Mouse (Mus musculus) midbrain, embryonic 15.5 days (tissue): Measurements from ENCODE around the gene Alox12. TPM values are rescaled to one million over a fixed set of nuclear protein-coding genes. Genes with fewer than 3 reads are reported as not detected.
A peak's percentile ranks its signal among the peaks of the same experiment; 100 is the strongest.

Experiments used
- ATAC-seq: fragments of 200-750 bp; cut with Nextera tagmentation; replicated peaks from 2 replicates; pipeline ENCODE4 v1.8.0; 2017; ENCODE audit warnings: moderate TSS enrichment
- H3K27ac ChIP-seq: fragments of 300-500 bp; sonication (generic); 2 replicates; pipeline ENCODE4 v1.5.1; 2015; ENCODE audit warnings: mild to moderate bottlenecking, inconsistent platforms
- H3K27me3 ChIP-seq: fragments of 300-500 bp; sonication (generic); replicated peaks from 2 replicates; pipeline ENCODE4 v1.6.1; 2015; ENCODE audit warnings: inconsistent platforms
- H3K36me3 ChIP-seq: fragments of 300-500 bp; sonication (generic); replicated peaks from 2 replicates; pipeline ENCODE4 v1.6.1; 2015; ENCODE audit warnings: inconsistent platforms
- H3K4me1 ChIP-seq: fragments of 300-500 bp; sonication (generic); 2 replicates; pipeline ENCODE4 v1.6.1; 2015; ENCODE audit warnings: inconsistent platforms
- H3K4me2 ChIP-seq: fragments of 300-500 bp; sonication (generic); 2 replicates; pipeline ENCODE4 v1.6.1; 2015; ENCODE audit warnings: inconsistent platforms, mild to moderate bottlenecking, moderate library complexity
- H3K4me3 ChIP-seq: fragments of 300-500 bp; sonication (generic); 2 replicates; pipeline ENCODE4 v1.5.1; 2015; ENCODE audit warnings: mild to moderate bottlenecking, inconsistent platforms
- H3K9ac ChIP-seq: fragments of 300-500 bp; sonication (generic); 2 replicates; pipeline ENCODE4 v1.6.1; 2015; ENCODE audit warnings: mild to moderate bottlenecking, inconsistent platforms
- H3K9me3 ChIP-seq: fragments of 300-500 bp; sonication (generic); 2 replicates; pipeline ENCODE4 v1.6.1; 2016; ENCODE audit warnings: inconsistent platforms
- WGBS: fragments of 180-500 bp; shearing (Covaris S2); methylation state at CpG from one replicate; pipeline ENCODE4 v1.1.7; 2015; ENCODE audit warnings: mixed read lengths; 5-methylcytosine and 5-hydroxymethylcytosine counted together
- microRNA counts: library from miRNA; unstranded; fragments of <30 nt; microRNA quantifications from one replicate; lab custom pipeline; 2016
- microRNA-seq: library from miRNA; unstranded; fragments of <30 nt; microRNA quantifications from one replicate; pipeline ENCODE4, GENCODE M21; 2016
- polyA plus RNA-seq: library from polyadenylated mRNA; unstranded; fragments of >200 nt; fragmentation: Nextera tagmentation; extraction: Ambion mirVana; gene quantifications from 2 replicates; pipeline ENCODE4 v1.2.1, GENCODE M21; 2015

Alox12 gene
- polyA plus RNA-seq, 1 experiment from 2014 or later = 0.74 TPM

- H3K9ac ChIP-seq = no peak overlapping the region
- H3K36me3 ChIP-seq = no peaks in the 10 kb centered on the region
- H3K27ac ChIP-seq = no peak overlapping the region
- 91% methylated on average over 5 of the region's 5 CpGs for WGBS
- H3K4me3 ChIP-seq = no peak overlapping the region
- H3K27me3 ChIP-seq = no peaks in the 10 kb centered on the region
- ATAC-seq = no peak
- no peak overlapping the region for H3K4me2 ChIP-seq
- H3K4me1 ChIP-seq = no peaks in the 10 kb centered on the region
- no peaks in the 10 kb centered on the region for H3K9me3 ChIP-seq
Observed at GRCm38 (mm10) chr11:70200036-70200608, 55.0 kb downstream of the Alox12 start.

- Histone ChIP-seq H3K4me3 (no peak overlapping the region), H3K27me3 (no peaks in the 10 kb centered on the region), H3K36me3 (no peaks in the 10 kb centered on the region), H3K9me3 (no peaks in the 10 kb centered on the region), H3K4me1 (no peaks in the 10 kb centered on the region), H3K4me2 (no peak overlapping the region), H3K9ac (no peak overlapping the region), H3K27ac (no peak overlapping the region)
- ATAC-seq = no peak
- 83% methylated on average over 8 of the region's 8 CpGs for WGBS
Observed at GRCm38 (mm10) chr11:70199107-70199506, 56.0 kb downstream of the Alox12 start.

- WGBS = 90% methylated on average over 3 of the region's 3 CpGs
- H3K4me2 ChIP-seq = no peak overlapping the region
- H3K27ac ChIP-seq = no peak overlapping the region
- H3K9ac ChIP-seq = no peak overlapping the region
- H3K4me3 ChIP-seq = no peak overlapping the region
- H3K36me3 ChIP-seq = no peaks in the 10 kb centered on the region
- H3K27me3 ChIP-seq = no peaks in the 10 kb centered on the region
- no peak for ATAC-seq
- no peaks in the 10 kb centered on the region for H3K9me3 ChIP-seq
- H3K4me1 ChIP-seq = no peaks in the 10 kb centered on the region
Observed at GRCm38 (mm10) chr11:70198332-70198731, 56.8 kb downstream of the Alox12 start.

GRCm38 (mm10) chr11:70193354-70194285, 61.5 kb downstream of the Alox12 start:
- H3K27ac ChIP-seq = no peak overlapping the region
- no peak overlapping the region for H3K9ac ChIP-seq
- no peaks in the 10 kb centered on the region for H3K27me3 ChIP-seq
- no peaks in the 10 kb centered on the region for H3K4me1 ChIP-seq
- H3K4me2 ChIP-seq = no peak overlapping the region
- H3K36me3 ChIP-seq = no peaks in the 10 kb centered on the region
- 62% methylated on average over 11 of the region's 11 CpGs for WGBS
- H3K4me3 ChIP-seq = no peak overlapping the region
- no peaks in the 10 kb centered on the region for H3K9me3 ChIP-seq
- ATAC-seq = no peak

GRCm38 (mm10) chr11:70192157-70192556, 63.0 kb downstream of the Alox12 start:
- Histone ChIP-seq H3K4me3 (no peak overlapping the region), H3K9ac (no peak overlapping the region), H3K9me3 (no peaks in the 10 kb centered on the region), H3K27me3 (no peaks in the 10 kb centered on the region), H3K4me2 (no peak overlapping the region), H3K4me1 (no peaks in the 10 kb centered on the region), H3K27ac (no peak overlapping the region), H3K36me3 (no peaks in the 10 kb centered on the region)
- ATAC-seq = no peak
- 89% methylated on average over 4 of the region's 4 CpGs for WGBS

MicroRNA genes within 50 kb of the gene (microRNA counts, 519-probe panel; counts per million panel counts)
- microRNA mmu-miR-195 (lab: Ali Mortazavi, UCI) (not detected), microRNA mmu-miR-497 (lab: Ali Mortazavi, UCI) (2,154 counts per million, percentile 26 among the panel's probes with 10 or more counts)

Small RNA genes lying within 50 kb of the gene (microRNA-seq; reads per million reads assigned to microRNA genes)
- gene Mir195a = 497 reads per million, percentile 71 among the genes with 10 or more reads in this experiment
- not detected for gene Mir497
- gene Mir497b = not detected

Other genes starting within 250 kb of the Alox12 start
- gene Acadvl, start 239.9 kb downstream of the Alox12 start, polyA plus RNA-seq = 57.2 and 57.6 TPM in 2 replicates
- gene Dlg4, start 238.4 kb downstream of the Alox12 start, polyA plus RNA-seq = 27.8 and 30.4 TPM in 2 replicates
- gene Asgr1, start 201.3 kb downstream of the Alox12 start, polyA plus RNA-seq = 3.7 and 3.8 TPM in 2 replicates
- not detected in 2 replicates for gene Asgr2, start 162.7 kb downstream of the Alox12 start, polyA plus RNA-seq
- gene Mgl2, start 125.0 kb downstream of the Alox12 start, polyA plus RNA-seq = 1.2 and 1.5 TPM in 2 replicates
- 0.89 and 2.1 TPM in 2 replicates for gene Clec10a, start 99.2 kb downstream of the Alox12 start, polyA plus RNA-seq
- 6.4 and 8.6 TPM in 2 replicates for gene Slc16a11, start 42.6 kb downstream of the Alox12 start, polyA plus RNA-seq
- gene Slc16a13, start 34.3 kb downstream of the Alox12 start, polyA plus RNA-seq = 14.2 and 15.0 TPM in 2 replicates
- 5.3 and 5.6 TPM in 2 replicates for gene Bcl6b, start 25.6 kb downstream of the Alox12 start, polyA plus RNA-seq
- gene 0610010K14Rik, start 17.4 kb downstream of the Alox12 start, polyA plus RNA-seq = 173 TPM in 2 replicates
- 13.0 and 14.1 TPM in 2 replicates for gene Gm21988, start 15.5 kb downstream of the Alox12 start, polyA plus RNA-seq
- 351 and 366 TPM in 2 replicates for gene Rnasek, start 15.5 kb downstream of the Alox12 start, polyA plus RNA-seq
- gene Alox12e, start 67.3 kb upstream of the Alox12 start, polyA plus RNA-seq = 0.22 TPM in 1 of 2 replicates, not detected in the other
- 0.06 TPM in 1 of 2 replicates, not detected in the other for gene Alox15, start 96.7 kb upstream of the Alox12 start, polyA plus RNA-seq
- 32.6 and 33.8 TPM in 2 replicates for gene Pelp1, start 154.7 kb upstream of the Alox12 start, polyA plus RNA-seq
- 53.6 and 53.8 TPM in 2 replicates for gene Arrb2, start 177.3 kb upstream of the Alox12 start, polyA plus RNA-seq
- 46.2 and 49.5 TPM in 2 replicates for gene Med11, start 196.6 kb upstream of the Alox12 start, polyA plus RNA-seq
- gene Zmynd15, start 204.1 kb upstream of the Alox12 start, polyA plus RNA-seq = 0.61 and 0.62 TPM in 2 replicates
- 2.5 and 2.9 TPM in 2 replicates for gene Cxcl16, start 204.6 kb upstream of the Alox12 start, polyA plus RNA-seq
- 3.8 and 4.0 TPM in 2 replicates for gene Tm4sf5, start 249.9 kb upstream of the Alox12 start, polyA plus RNA-seq